Mouse (Mus musculus) mouse embryonic stem cell (cell line): Measurements from ENCODE around the gene Ctnnbl1.

Experiments
- in situ Hi-C, 2 experiments: fragments of 300-500 bp; cut with MboI; formaldehyde crosslinking; loops; 1 replicate in 1 of 2; 3 replicates in 1 of 2; pipeline ENCODE4 v1.14.3; 2019 to 2020; ENCODE audit warnings: low sequenced_read_pairs in 2 of 2, low pct_unique_long_range_greater_than_20kb in 1 of 2, mixed read lengths in 1 of 2; ENCODE audit not compliant: unreplicated experiment in 1 of 2

Gene Ctnnbl1

GRCm38 (mm10) chr2:157808368-157808923 lies 71.2 kb downstream of the Ctnnbl1 start:
- in situ Hi-C loops, result no loop called here

GRCm38 (mm10) chr2:157809341-157809740 lies 72.1 kb downstream of the Ctnnbl1 start:
- in situ Hi-C loops, result no loop called here

- in situ Hi-C loops, result no loop called here
These were observed 73.5 kb downstream of the Ctnnbl1 start for GRCm38 (mm10) chr2:157810749-157811148.

- in situ Hi-C loops, result no loop called here
These were observed 75.9 kb downstream of the Ctnnbl1 start for GRCm38 (mm10) chr2:157813121-157813520.

DNA sequence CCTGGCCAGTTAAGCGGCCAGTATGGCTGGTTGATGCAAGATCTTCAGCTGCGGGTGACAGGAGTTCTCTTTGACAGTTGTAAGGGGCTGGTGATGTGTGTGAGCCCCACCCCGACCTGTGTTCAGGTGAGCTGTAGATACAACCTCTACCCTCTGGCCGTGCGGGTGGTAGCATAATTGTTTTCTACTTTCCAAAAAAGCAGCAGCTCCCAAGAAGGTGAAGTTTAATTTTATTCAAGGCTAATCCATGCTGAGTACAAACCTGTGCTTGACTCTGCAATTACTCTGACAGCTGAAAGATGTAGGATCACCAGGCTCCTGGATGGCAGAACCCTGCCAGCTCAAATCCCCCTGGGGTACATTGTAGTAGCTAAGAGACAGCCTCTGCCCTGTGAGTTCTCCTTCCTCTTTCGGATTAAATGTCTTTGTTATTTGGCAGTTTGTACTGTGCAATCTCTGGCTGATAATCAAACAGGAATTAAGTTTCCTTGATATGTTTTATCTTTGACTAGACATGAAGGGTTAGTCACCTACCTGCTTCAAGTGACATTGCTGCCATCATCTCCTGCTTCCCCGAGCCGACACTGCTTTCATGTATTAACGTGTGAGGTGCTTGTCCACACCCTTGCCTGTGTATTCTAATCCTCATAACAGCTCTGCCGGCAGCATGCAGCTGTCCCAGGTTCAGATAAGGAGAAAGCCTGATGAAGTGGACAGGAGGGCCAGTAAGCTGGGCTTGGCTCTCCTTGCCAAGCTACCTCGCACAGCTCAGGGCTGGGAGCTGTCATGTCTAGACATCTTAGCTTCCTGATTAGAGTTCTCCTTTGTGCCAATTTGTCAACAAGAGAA lies 77.1 kb downstream of the Ctnnbl1 start:
- in situ Hi-C loops, result no loop called here

DNA sequence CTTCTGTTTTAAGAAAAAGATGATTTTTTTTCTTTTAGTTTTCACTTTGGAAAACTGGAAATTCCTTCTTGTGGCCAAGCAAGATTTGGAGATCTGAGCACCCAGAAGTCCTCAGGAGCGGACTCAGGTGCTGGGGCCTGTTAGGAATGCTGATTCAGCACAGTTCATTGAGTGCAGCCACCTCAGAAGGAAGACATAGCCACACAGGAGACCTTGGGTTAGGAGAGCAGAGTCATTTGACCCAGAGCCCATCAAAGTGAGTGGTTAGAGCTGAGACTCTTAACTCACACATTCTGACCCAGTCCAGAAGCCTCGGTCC lies 77.7 kb downstream of the Ctnnbl1 start:
- in situ Hi-C loops, result no loop called here

DNA sequence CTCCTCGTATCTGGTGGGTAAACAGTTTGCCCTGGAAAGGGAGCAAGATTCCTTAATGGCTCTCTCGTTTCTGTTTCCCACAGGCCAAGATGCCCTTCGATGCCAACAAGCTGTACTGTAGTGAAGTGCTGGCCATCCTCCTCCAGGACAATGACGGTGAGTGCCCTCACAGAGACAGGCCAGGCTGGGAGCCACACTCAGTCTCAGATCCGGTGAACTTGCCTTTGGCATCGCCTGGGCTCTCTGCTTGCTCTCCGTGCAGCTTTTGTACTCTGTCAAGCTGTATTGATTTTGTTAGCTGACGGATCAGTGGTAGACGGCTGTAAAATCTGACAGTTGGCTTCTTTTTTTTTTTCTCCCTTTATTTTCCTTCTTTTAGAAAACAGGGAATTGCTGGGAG lies 80.5 kb downstream of the Ctnnbl1 start:
- in situ Hi-C loops, result no loop called here

DNA sequence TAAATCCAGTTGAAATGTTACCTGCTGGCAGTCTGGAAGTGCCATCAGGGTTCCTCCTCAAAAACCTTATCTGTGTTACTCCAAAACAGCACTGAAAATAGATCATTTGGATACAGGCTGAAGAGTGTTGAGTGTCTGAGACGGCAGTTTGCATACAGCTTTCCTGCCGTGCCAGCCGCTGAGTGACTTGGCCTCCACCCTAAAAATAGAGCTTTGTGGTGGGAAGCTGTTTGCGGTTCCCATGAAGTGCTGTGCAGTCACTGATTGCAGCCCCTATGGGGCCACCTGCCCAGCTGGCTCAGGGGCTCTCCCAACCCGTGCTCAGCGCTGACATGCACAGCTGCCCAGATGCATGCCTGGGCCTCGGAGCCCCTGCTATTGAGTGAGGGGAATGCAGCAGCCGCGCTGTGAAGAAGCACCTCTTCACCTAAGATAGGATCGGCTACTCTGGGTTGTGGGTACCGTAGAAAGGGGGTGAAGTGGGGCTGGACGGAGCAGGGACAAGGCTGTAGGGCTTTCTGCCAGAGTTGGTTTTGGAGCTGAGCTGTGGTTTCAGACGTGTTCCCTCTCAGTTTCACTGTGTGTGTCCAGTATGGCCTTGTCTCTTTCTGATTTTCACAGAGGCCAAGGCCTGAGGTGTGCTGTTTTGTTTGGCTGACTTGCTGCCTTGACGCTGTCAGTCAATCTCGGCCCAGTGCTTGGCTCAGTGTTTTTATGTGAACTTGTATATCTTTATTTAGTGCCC lies 81.5 kb downstream of the Ctnnbl1 start:
- in situ Hi-C loops, result no loop called here

- in situ Hi-C loops, result no loop called here
These were observed 82.2 kb downstream of the Ctnnbl1 start for GRCm38 (mm10) chr2:157819401-157819800.

GRCm38 (mm10) chr2:157821259-157821658 lies 84.1 kb downstream of the Ctnnbl1 start:
- in situ Hi-C loops, result no loop called here

GRCm38 (mm10) chr2:157823456-157823855 lies 86.3 kb downstream of the Ctnnbl1 start:
- in situ Hi-C loops, result no loop called here

DNA sequence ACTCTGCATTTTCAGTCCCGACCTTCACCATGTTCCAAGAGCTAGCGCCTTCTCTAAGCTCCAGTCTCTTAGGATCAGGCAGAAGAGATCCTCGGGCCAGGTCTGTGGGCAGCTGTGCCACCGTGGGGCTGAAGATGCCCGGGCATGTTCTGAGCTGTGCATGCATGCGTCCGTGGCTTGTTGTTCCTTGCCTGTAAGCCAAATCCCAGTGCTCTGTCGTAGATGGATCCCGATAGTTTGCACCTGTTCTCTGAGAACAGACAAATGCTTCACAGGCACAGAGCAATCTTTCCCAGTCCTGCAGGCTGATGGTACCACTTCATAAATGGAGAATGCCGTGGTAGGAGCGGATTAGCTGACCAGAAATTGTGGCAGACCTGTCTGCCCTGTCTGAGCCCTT lies 87.0 kb downstream of the Ctnnbl1 start:
- in situ Hi-C loops, result no loop called here

DNA sequence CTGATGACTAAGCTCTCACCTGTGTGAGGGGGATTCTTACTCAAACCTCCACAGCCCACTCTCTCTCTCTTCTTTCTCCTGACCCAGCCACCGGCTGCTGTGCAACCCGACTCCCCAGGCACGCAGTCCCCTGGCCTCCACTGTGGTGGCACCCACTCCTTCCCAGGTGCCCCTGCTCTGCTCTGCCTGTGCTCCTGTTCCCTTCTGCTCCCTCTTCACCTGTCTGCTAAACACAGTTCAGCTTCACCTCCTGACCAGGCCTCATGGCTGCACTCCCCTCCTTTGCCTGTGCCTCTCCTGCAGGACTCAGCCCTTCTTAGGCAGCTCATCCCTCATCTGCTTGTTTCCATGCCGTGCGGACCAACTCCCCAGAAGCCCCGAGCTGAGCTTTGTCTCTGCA lies 92.9 kb downstream of the Ctnnbl1 start:
- in situ Hi-C loops, result no loop called here

GRCm38 (mm10) chr2:157830620-157831354 lies 93.6 kb downstream of the Ctnnbl1 start:
- in situ Hi-C loops, result no loop called here

- in situ Hi-C loops, result no loop called here
These were observed 99.8 kb downstream of the Ctnnbl1 start for GRCm38 (mm10) chr2:157837050-157837449.

DNA sequence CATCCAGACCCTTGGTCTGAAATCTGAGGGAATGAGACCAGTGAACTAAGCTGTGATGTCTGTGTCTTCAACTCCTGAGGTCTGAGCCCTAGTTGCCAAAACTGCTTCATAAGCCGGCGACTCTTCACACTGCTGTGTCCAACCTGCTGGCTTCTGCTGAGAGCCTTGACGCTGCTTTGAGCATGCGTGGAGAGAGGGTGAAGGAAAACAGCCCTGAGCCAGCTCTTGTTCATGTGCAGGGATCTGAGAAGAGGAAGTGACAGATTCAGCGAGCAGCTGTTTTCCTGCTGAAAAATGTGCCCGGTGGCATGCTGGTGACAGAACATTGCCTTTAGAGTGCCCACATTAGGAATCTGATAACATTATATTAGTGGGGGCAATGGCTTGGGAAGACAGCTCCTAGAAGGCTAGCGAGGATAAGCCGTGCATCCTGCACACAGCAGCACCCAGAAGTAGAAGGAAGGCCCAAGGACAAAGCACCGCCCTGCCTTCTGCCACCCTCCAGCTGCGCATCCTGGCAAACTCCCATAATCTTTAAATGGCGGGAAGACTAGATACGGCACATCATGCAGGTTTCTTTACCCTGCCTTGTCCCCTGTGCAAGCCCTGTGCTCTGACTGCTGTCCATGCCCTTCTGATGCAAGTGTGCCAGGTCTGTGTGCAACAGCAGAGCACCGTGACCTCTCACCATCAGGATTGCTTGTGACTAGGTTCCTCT lies 101.2 kb downstream of the Ctnnbl1 start:
- in situ Hi-C loops, result no loop called here

DNA sequence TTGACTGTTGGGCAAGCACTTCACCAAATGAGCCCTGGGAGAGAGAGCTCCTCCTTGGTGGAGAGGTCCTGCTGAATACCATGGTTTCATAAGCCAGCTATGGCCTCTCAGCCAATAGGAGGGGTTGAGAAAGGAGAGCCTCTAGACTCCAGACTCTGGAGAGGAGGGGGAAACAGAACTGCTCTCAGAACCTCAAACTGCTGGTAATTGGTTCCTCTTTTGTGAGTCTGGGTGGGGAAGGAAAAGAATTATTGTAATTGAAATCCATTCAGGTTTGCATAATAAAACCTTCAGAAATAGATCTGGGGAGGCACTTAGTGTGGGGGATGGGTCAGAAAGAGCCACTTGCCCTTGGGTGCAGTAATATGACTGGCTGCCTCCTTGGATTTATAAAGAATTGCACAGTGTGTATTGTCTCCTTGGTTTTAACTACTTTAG lies 103.5 kb downstream of the Ctnnbl1 start:
- in situ Hi-C loops, result no loop called here

DNA sequence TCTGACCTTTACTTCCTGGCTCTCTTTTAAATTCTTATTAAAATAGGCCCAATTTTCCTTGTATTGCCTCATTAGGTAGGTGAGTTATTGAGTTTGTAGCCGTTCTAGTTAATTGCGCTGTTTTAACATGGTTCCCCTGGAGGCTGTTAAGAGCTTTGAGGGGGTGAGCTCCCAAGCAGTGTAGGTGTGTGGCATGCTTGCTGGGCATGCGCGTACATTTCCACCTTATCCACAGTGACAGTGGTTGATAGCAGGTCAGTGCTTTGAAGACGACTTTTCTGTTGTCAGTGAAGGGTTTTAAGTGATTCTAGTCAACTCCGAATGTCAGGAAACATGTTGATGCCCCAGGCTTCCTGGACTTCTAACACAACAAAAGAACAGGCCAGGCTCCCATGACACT lies 103.9 kb downstream of the Ctnnbl1 start:
- in situ Hi-C loops, result no loop called here
